Mouse (Mus musculus) thymus, adult 2 months (tissue): ENCODE measurements around the gene Vmn2r3. TPM values are rescaled to one million over a fixed set of nuclear protein-coding genes. Genes with fewer than 3 reads are reported as not detected.
"Not testable (repeated sequence)": the region's sequence is repeated elsewhere in the genome, so short reads cannot be mapped to it uniquely, and the experiment has no call there.

ENCODE experiments used
- DNase-seq: peaks from one replicate; pipeline ENCODE4 v3.0.0; 2021
- H3K27ac ChIP-seq: fragments of 200-500 bp; 2 replicates; pipeline ENCODE4 v1.5.1; 2012; ENCODE audit warnings: low read length, control low read depth; ENCODE audit not compliant: control insufficient read depth, insufficient read depth
- H3K27me3 ChIP-seq: fragments of 200-500 bp; 2 replicates; pipeline ENCODE4 v1.6.1; 2012; ENCODE audit warnings: mild to moderate bottlenecking, low read length, moderate library complexity, mixed read lengths; ENCODE audit not compliant: control insufficient read depth, insufficient read depth
- H3K36me3 ChIP-seq: fragments of 200-500 bp; 2 replicates; pipeline ENCODE4 v1.6.1; 2012; ENCODE audit warnings: mild to moderate bottlenecking, low read length, moderate library complexity; ENCODE audit not compliant: control insufficient read depth, insufficient read depth
- H3K4me1 ChIP-seq: fragments of 200-500 bp; replicated peaks from 2 replicates; pipeline ENCODE4 v1.6.1; 2012; ENCODE audit warnings: low read length; ENCODE audit not compliant: control insufficient read depth, insufficient read depth
- H3K4me3 ChIP-seq: fragments of 200-500 bp; 2 replicates; pipeline ENCODE4 v1.5.1; 2012; ENCODE audit warnings: mild to moderate bottlenecking, low read length, control low read depth, moderate library complexity; ENCODE audit not compliant: control insufficient read depth, insufficient read depth
- CTCF ChIP-seq: fragments of 200-500 bp; IDR thresholded peaks from 2 replicates; pipeline ENCODE4 v1.5.1; 2012; ENCODE audit warnings: mild to moderate bottlenecking, control low read depth, low read length, moderate library complexity, borderline replicate concordance; ENCODE audit not compliant: control insufficient read depth, poor library complexity, insufficient read depth; ENCODE audit errors: extremely low read depth
- POLR2A ChIP-seq: fragments of 200-500 bp; IDR thresholded peaks from 2 replicates; pipeline ENCODE4 v1.6.1; 2012; ENCODE audit warnings: mild to moderate bottlenecking, low read length, control low read depth, moderate library complexity; ENCODE audit not compliant: control insufficient read depth, poor library complexity, insufficient read depth; ENCODE audit errors: extremely low read depth
- WGBS: fragments of 180-500 bp; shearing (Covaris S2); methylation state at CpG from one replicate; pipeline ENCODE4 v1.1.7; 2018; 5-methylcytosine and 5-hydroxymethylcytosine counted together
- polyA plus RNA-seq: library from polyadenylated mRNA; depleted of rRNA; stranded (reverse); fragments of >200 nt; gene quantifications from 2 replicates; pipeline ENCODE4 v1.2.3, GENCODE M21; 2012; rRNA removed

Gene Vmn2r3
- polyA plus RNA-seq: not detected in 2 replicates

DNA sequence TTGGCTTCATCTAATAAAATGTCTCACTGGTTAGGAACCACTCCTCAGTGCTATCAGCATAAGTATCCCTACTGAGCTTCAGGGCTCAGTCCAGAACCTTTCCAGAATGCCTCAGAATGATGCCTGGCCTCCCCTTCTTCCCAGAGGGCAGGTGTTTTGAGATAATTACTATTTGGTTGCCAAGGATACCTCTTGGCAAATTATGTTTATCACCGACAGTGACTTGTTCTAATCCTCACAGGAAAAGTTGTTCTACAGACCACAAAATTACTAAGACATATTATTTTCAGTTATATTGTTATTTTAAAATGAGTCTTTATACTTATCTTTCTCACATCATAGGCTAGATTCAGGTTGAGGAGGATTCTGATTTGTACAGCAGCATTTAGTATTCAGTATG, at the start of gene Vmn2r3:
Gene Vmn2r3, minus strand, starts transcription at position 101 of the 400 bp plus-strand sequence.
- no peaks in the 10 kb centered on the region for H3K4me1 ChIP-seq
- H3K4me3 ChIP-seq: no peak within 1 kb of the TSS
- TF ChIP-seq CTCF: no peak
- no peak for TF ChIP-seq POLR2A
- no peak for DNase-seq
- 93% methylated on average over 1 of the region's 1 CpGs for WGBS
- no peaks in the 10 kb centered on the region for H3K27me3 ChIP-seq
- H3K36me3 ChIP-seq: no peaks in the 10 kb centered on the region
- no peak within 1 kb of the TSS for H3K27ac ChIP-seq

DNA sequence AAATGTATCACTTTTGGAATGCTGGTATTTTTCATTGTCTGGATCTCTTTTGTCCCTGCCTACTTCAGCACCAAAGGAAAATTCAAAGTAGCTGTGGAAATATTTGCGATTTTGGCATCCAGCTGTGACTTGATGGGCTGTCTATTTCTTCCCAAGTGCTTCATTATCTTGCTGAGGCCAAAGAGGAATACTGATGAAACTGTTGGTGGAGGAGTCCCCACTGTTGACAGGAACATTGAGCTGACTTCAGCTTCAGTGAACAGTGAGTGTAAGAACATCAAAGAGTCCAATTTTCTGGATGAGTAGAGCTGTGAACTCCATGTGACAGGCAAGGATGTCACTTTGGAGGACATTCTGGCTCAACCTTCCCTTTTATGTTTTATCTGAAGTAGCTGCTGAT, 43.0 kb upstream of the Vmn2r3 start:
- Histone ChIP-seq H3K36me3 (no peaks in the 10 kb centered on the region), H3K27ac (no peak overlapping the region), H3K4me1 (no peaks in the 10 kb centered on the region), H3K4me3 (no peak overlapping the region), H3K27me3 (no peaks in the 10 kb centered on the region)
- 65% methylated on average over 1 of the region's 1 CpGs for WGBS
- no peak for DNase-seq
- no peak for TF ChIP-seq POLR2A
- TF ChIP-seq CTCF: no peak

DNA sequence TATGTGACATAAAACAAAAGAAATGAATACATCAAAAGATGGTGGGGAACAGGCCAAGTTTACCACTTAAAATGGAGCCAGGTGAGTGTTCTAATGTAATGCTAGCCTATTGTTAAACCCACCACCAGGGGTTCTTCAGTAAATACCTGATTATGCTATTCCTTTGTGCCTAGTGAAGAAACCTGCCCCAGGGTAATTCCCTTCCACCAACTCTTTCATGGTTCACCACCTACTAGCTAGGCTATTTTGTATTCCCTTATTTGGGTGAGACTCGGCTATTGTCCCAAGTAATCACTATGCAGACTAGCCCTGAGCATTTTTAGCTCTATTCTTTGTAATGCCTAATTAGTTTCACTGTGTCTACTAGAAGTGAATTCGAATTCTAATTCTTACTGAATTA, 32.3 kb upstream of the Vmn2r3 start:
- TF ChIP-seq POLR2A (no peak), CTCF (no peak)
- Histone ChIP-seq H3K4me1 (no peaks in the 10 kb centered on the region), H3K27me3 (no peaks in the 10 kb centered on the region), H3K27ac (no peak overlapping the region), H3K4me3 (no peak overlapping the region), H3K36me3 (no peaks in the 10 kb centered on the region)
- DNase-seq: no peak
- WGBS: 80% methylated on average over 2 of the region's 2 CpGs

DNA sequence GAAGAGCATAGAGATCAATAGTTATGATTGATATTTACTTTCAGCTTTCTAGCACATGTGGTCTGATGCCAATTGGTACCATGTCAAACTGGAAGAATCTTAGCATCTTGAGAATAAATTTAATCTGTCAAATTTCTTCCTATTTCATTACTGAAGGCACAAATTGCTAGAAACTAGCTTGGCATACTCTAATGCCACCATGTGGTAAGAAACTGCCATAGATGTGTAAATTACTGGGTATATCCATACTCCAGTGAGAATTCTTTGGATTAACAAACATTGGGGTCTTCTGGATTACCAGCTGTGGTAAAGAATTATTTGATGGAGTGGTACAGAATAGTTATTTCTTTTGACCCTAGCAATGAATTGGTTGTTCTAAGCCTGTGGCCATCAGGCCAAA, 17.3 kb upstream of the Vmn2r3 start:
- H3K36me3 ChIP-seq: no peaks in the 10 kb centered on the region
- TF ChIP-seq POLR2A (no peak), CTCF (no peak)
- no peak overlapping the region for H3K27ac ChIP-seq
- no peaks in the 10 kb centered on the region for H3K27me3 ChIP-seq
- no peak overlapping the region for H3K4me3 ChIP-seq
- DNase-seq: no peak
- no peaks in the 10 kb centered on the region for H3K4me1 ChIP-seq

DNA sequence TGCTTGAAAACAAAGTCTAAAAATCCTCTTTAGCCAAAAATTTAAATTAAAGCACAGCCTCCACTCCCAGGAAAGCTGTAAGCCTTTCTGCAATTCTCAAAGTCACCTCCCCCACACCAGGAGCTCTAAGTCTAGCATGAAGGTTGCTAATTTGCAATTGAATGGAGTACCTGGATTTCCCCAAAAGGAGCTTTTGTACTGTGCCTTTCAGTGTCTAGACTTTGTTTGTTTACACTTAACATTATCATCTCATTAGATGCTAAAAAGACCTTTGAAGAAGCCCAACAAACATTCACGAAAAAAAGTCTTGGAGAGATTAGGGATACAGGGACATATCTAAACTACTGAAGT, 23.8 kb downstream of the Vmn2r3 start:
- TF ChIP-seq CTCF (no peak), POLR2A (no peak)
- H3K4me1 ChIP-seq: no peaks in the 10 kb centered on the region
- no peaks in the 10 kb centered on the region for H3K27me3 ChIP-seq
- WGBS: 47% methylated on average over 1 of the region's 1 CpGs
- no peak overlapping the region for H3K4me3 ChIP-seq
- DNase-seq: no peak
- no peaks in the 10 kb centered on the region for H3K36me3 ChIP-seq
- H3K27ac ChIP-seq: no peak overlapping the region

DNA sequence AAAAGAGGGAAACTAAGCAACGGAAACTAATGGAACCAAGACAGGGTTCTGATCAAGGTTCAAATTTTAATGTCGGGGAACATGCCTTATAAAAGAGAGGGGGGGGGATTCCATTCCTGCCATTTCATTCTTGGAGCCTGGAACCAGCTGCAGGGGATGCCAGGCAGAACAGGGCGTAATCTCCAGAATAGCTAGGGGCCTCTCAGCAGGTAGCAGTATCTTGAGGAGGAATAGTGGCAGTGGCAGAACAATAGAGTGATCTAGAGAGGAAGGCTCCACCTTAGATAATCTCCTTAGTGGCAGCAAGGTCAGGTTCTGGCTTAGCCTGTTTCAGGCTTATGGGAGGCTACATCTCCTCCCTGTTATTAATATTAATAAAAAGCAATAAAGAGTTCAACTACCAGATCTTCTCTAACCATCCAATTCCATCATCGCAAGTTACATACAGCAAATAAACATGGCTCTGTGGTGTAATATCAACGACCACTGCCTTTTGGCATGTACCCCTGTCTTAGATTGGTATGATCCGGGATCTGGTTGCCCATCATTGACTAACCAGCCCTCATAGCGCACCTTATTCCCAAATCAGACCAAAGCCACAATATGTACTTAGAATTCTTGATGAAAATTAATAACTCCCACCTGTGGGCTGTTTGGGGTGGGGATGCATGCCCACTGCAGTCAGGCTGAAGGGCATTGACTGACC, 24.3 kb downstream of the Vmn2r3 start:
- H3K4me3 ChIP-seq, H3K27me3 ChIP-seq, H3K36me3 ChIP-seq, DNase-seq, H3K4me1 ChIP-seq, H3K27ac ChIP-seq: not testable (repeated sequence)
- 52% methylated on average over 7 of the region's 7 CpGs for WGBS

DNA sequence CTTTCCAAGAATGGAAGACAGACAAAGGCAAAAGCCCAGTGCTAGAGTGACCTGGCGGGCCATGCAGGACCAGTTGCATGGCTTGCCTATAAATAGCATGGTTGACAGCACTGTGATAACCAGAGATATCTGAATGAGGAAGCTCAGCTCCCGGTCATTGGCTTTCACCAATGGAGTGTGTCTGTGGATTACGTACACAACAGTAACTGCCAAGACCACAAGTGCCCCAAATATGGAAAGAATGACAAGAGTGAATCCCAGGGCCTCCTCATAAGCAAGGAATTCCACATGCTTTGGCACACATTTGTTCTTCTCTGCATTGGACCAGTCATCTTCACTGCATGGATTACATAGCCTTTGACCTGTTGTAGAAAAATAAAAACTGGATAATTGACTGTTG, 29.9 kb downstream of the Vmn2r3 start:
- Histone ChIP-seq H3K27ac (no peak overlapping the region), H3K36me3 (no peaks in the 10 kb centered on the region), H3K27me3 (no peaks in the 10 kb centered on the region), H3K4me1 (no peaks in the 10 kb centered on the region), H3K4me3 (no peak overlapping the region)
- 82% methylated on average over 3 of the region's 3 CpGs for WGBS
- no peak for TF ChIP-seq POLR2A
- no peak for TF ChIP-seq CTCF
- DNase-seq: no peak
